Mouse (Mus musculus): Measurements from ENCODE around the gene Olfr549. TPM values are rescaled to one million over a fixed set of nuclear protein-coding genes. Genes with fewer than 3 reads are reported as not detected.

Olfr549 gene
- total RNA-seq (2023), result not detected

GRCm38 (mm10) chr7:102549570-102549969, at the start of gene Olfr549:
Gene Olfr549 (plus strand): TSS chr7:102549870.

GRCm38 (mm10) chr7:102534449-102534848, 15.2 kb upstream of the Olfr549 start, which contains the start of gene Olfr547:
Gene Olfr547 (plus strand): TSS chr7:102534749.

GRCm38 (mm10) chr7:102540596-102540995, 9.1 kb upstream of the Olfr549 start, which contains the start of gene Olfr548-ps1:
Gene Olfr548-ps1 (plus strand): TSS chr7:102540896.

GRCm38 (mm10) chr7:102564999-102565997, 15.6 kb downstream of the Olfr549 start, which contains the start of gene Trim21:
Gene Trim21 (minus strand): TSS chr7:102565486.

GRCm38 (mm10) chr7:102571142-102571541, 21.5 kb downstream of the Olfr549 start, which contains the start of gene Olfr550:
Gene Olfr550 (plus strand): TSS chr7:102571442.

GRCm38 (mm10) chr7:102591786-102592185, 42.1 kb downstream of the Olfr549 start, which contains the start of gene Olfr551:
Gene Olfr551 (minus strand): TSS chr7:102591886.

GRCm38 (mm10) chr7:102597378-102598031, 47.8 kb downstream of the Olfr549 start, which contains the start of gene Olfr552:
Gene Olfr552 (plus strand): TSS chr7:102597770.

Other genes starting within 250 kb of the Olfr549 start
- 41.4 TPM for gene Rrm1, start 108.2 kb upstream of the Olfr549 start, total RNA-seq (2023)
- not detected for gene Olfr543, start 68.2 kb upstream of the Olfr549 start, total RNA-seq (2023)
- gene Olfr544, start 61.6 kb upstream of the Olfr549 start, total RNA-seq (2023), result not detected
- gene Olfr545, start 50.3 kb upstream of the Olfr549 start, total RNA-seq (2023), result not detected
- not detected for gene Olfr547, start 15.1 kb upstream of the Olfr549 start, total RNA-seq (2023)
- not detected for gene Olfr548-ps1, start 9.0 kb upstream of the Olfr549 start, total RNA-seq (2023)
- 49.0 TPM for gene Trim21, start 15.6 kb downstream of the Olfr549 start, total RNA-seq (2023)
- not detected for gene Olfr550, start 21.6 kb downstream of the Olfr549 start, total RNA-seq (2023)
- not detected for gene Olfr551, start 42.0 kb downstream of the Olfr549 start, total RNA-seq (2023)
- not detected for gene Olfr552, start 47.9 kb downstream of the Olfr549 start, total RNA-seq (2023)
- not detected for gene Olfr553, start 68.3 kb downstream of the Olfr549 start, total RNA-seq (2023)
- not detected for gene Olfr554, start 88.6 kb downstream of the Olfr549 start, total RNA-seq (2023)
- gene Olfr555, start 109.0 kb downstream of the Olfr549 start, total RNA-seq (2023), result not detected
- not detected for gene Olfr556, start 115.0 kb downstream of the Olfr549 start, total RNA-seq (2023)
- gene Trim68, start 137.5 kb downstream of the Olfr549 start, total RNA-seq (2023), result 11.6 TPM
- gene Olfr557, start 146.0 kb downstream of the Olfr549 start, total RNA-seq (2023), result not detected
- not detected for gene Olfr558, start 152.3 kb downstream of the Olfr549 start, total RNA-seq (2023)
- gene Olfr33, start 169.2 kb downstream of the Olfr549 start, total RNA-seq (2023), result not detected
- not detected for gene Olfr559, start 177.6 kb downstream of the Olfr549 start, total RNA-seq (2023)
- not detected for gene Olfr560, start 209.5 kb downstream of the Olfr549 start, total RNA-seq (2023)
- gene Olfr78, start 209.6 kb downstream of the Olfr549 start, total RNA-seq (2023), result not detected
- gene Olfr561, start 221.4 kb downstream of the Olfr549 start, total RNA-seq (2023), result not detected